Mouse (Mus musculus) heart, postnatal 10 days (tissue): ENCODE measurements around the gene Ltb. TPM values are rescaled to one million over a fixed set of nuclear protein-coding genes. Genes with fewer than 3 reads are reported as not detected.

Source experiments
- DNase-seq, 2 experiments: peaks; one replicate each; pipeline ENCODE4 v3.0.0; 2021
- intact Hi-C: fragments of 180-260 bp; cut with DNase I; formaldehyde crosslinking; loops from one replicate; pipeline ENCODE4 v1.15.1; 2025
- total RNA-seq, 2 experiments: library from RNA; stranded (reverse); gene quantifications; 2 replicates each; pipeline ENCODE4 v1.2.3; 2021

Ltb gene
- total RNA-seq, 2 experiments from 2014 or later = 0.94 to 1.2 TPM

DNA sequence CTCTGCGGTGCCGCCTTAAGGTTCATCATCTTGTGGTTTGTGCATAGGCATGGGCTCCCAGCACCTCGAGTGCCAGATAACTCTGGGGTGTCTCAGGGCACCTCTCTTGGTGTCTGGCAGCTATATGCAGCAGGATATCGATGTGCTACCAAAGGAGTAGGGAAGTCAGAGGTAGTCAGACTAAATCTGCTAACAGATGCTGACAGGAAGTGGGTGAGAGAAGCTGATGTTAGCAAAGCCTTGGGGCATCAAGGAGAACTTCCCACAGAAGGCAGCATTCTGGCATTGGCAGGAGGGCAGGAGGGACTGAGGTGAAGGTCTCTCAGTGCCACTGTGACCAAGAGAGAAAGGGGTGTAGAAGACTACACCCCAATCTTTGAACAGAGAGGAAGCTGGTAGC, 4.1 kb upstream of the Ltb start:
- no peak for DNase-seq
- intact Hi-C loops = no loop called here

- DNase-seq = no peak
- intact Hi-C loops = no loop called here
Measured at GRCm38 (mm10) chr17:35191723-35192122, 2.5 kb upstream of the Ltb start.

DNA sequence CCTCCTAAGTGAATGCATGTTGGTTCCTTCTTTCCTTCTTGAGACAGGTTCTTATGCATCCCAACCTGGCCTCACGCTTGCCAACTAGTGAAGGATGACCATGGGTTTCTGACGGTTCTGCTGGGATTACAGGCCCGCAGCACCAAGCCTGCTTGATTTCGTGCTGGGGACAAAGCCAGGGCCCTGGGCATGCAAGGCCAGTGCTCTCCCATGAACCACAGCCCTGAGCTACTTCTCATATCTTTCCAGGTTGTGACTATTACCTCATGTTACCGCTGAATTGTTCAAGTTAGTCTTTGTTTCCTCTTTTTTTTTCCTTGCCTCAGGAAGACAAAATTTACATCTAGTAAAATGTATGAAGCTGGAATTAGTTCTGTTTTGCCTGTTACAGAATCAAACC, 1.3 kb upstream of the Ltb start:
- DNase-seq = no peak
- intact Hi-C loops = no loop called here

DNA sequence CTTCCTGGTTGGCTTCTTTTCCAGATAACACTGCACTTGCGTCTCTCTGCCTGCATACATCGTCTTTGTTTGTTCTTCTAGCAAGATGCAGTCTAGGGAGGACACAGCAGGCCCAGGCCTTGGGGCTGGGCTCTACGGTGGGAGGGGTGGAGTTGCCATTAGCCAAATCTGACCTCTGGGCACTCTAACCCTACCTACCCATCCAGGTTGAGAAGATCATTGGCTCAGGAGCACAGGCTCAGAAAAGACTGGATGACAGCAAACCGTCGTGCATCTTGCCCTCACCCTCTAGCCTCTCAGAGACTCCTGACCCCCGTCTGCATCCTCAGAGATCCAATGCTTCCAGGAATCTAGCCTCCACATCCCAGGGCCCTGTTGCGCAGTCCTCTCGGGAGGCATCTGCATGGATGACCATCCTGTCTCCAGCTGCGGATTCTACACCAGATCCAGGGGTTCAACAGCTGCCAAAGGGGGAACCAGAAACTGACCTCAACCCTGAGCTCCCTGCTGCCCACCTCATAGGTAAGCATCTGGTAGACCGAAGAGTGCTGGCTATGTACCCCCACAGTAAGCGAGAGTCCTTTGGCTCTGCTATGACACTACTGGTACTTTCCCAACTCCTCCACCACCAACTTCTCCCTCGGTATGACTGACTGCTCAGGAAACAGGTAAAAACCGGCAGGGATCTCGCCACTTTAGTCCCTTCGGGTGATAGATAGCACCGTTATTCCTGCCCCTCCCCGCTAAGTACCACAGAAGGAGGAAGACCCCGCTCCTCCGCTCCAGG, 798 bp downstream of the Ltb start:
- intact Hi-C loops = loop anchor here (2.0 kb wide), 2 partner anchors 16 to 32 kb away; no protein-coding TSS in a partner anchor
- DNase-seq = no peak

- peak; percentile 85 for DNase-seq
- intact Hi-C loops = loop anchor here (2.0 kb wide), 2 partner anchors 17 to 31 kb away; no protein-coding TSS in a partner anchor
Measured at GRCm38 (mm10) chr17:35195631-35196320, 1.5 kb downstream of the Ltb start.

GRCm38 (mm10) chr17:35196321-35196641, 2.0 kb downstream of the Ltb start:
- intact Hi-C loops = no loop called here
- DNase-seq = no peak

DNA sequence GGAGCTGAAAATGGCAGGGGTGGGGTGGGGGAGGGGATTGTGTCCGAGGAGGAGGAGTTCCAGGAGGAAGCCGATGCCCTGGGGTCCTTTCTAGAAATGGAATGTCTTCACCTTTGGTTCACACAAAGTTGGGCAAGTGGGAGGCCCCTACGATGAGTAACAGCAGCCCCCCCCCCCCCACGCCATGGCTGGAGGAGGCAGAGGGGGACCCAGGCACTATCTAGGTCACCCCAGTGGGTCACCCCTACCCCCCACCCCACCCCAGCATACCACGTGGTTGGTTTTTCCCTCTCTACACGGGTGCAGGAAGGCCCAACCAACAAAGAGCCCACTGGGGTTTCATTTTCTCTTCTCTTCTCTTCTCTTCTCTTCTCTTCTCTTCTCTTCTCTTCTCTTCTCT, 2.9 kb downstream of the Ltb start:
- DNase-seq = no peak
- intact Hi-C loops = no loop called here

DNA sequence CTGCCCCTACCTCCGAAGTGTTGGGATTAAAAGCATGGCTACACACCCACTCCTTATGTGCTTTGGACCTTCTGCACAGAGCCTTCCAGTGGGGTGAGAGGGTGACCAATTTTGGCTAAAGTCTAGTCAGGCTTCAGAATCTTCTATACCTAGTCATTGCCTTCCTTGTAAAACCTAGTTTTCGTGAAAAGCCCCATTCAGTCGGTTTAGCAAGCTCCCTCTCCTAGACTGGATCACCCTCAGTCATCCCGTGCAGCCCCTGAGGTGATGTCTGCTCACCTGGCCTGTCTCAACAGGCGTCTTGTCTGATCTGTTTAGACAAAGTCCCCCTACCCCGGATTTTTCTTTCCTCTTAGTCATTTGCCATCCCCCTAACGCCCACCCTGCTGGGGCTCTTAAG, 3.8 kb downstream of the Ltb start:
- DNase-seq = no peak

GRCm38 (mm10) chr17:35198946-35199345, 4.7 kb downstream of the Ltb start:
- intact Hi-C loops = no loop called here
- no peak for DNase-seq

More for the DNA sequence above, 3.8 kb downstream of the Ltb start:
- intact Hi-C loops = no loop called here

DNA sequence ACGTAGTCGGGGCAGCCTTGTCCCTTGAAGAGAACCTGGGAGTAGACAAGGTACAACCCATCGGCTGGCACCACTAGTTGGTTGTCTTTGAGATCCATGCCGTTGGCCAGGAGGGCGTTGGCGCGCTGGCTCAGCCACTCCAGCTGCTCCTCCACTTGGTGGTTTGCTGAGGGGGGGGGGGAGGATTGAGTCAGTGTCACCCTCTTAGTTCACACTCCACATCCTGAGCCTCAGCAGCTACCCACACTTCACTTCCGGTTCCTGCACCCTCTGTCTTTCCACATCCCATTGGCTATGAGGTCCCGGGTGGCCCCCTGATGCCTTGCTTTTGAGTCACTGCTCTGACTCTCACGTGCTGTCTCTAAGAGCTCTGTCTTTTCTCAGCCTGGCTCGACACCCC, 6.2 kb downstream of the Ltb start:
- intact Hi-C loops = loop anchor here (2.0 kb wide), 1 partner anchor 18 kb away; no protein-coding TSS in a partner anchor
- DNase-seq = peak; percentile 27

DNA sequence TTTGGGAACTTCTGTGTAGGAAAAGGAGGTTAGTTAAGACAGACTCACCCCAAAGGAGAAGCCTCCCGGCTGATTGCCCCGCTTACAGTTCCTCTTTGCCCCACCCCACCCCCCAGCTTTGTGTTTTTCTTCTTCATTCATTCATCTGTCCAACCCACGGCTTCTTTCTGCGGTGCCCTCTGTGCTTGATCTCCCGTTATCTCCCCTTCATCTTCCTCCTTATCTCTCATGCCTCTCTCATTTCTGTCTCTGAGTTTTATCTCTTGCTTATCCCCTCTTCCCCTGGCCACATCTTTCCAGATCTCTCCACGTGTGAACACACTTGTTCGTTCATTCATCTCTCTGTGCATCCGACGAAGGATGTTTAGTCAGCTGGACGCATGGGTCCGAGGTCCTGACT, 6.9 kb downstream of the Ltb start:
- intact Hi-C loops = loop anchor here (2.0 kb wide), 1 partner anchor 18 kb away; no protein-coding TSS in a partner anchor
- DNase-seq = no peak

DNA sequence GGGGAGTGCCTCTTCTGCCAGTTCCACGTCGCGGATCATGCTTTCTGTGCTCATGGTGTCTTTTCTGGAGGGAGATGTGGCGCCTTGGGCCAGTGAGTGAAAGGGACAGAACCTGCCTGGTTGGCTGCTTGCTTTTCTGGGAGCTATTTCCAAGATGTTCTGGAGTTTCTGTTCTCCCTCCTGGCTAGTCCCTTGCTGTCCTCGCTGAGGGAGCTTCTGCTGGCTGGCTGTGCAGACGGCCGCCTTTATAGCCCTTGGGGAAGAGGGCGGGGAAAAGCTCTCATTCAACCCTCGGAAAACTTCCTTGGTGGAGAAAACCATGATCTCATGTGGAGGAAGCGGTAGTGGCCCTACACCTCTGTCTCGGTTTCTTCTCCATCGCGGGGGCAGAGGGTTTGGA, 7.5 kb downstream of the Ltb start, which contains the start of gene Tnf:
Tnf (minus strand) TSS at position 221 of the 400 bp plus-strand sequence.
- intact Hi-C loops = loop anchor here (2.0 kb wide), 1 partner anchor 17 kb away; no protein-coding TSS in a partner anchor
- peak; percentile 70 to 71 for DNase-seq

DNA sequence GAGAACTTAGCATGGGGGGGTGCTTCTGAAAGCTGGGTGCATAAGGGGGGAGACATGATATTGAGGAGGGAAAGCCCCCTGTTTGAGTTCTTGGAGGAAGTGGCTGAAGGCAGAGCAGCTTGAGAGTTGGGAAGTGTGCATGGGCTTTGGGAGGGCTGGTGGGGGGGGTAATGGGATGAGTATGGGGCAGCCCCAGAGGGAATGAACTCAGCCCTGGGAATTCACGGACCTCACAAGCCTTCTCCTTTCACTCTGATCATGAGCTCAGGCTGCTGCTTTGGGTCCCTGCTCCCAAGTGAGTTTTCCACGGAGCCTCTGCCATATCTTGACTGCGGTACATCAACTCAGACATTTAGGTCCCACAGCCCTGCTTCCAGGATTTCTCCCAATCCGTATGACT, 8.2 kb downstream of the Ltb start:
- intact Hi-C loops = no loop called here
- no peak for DNase-seq

GRCm38 (mm10) chr17:35204494-35205379, 10.5 kb downstream of the Ltb start, which contains the start of gene Lta:
Gene Lta, minus strand, starts transcription at chr17:35205351.
- no peak for DNase-seq
- intact Hi-C loops = no loop called here

- intact Hi-C loops = no loop called here
- DNase-seq = no peak
Measured at GRCm38 (mm10) chr17:35205380-35205769, 11.1 kb downstream of the Ltb start.

DNA sequence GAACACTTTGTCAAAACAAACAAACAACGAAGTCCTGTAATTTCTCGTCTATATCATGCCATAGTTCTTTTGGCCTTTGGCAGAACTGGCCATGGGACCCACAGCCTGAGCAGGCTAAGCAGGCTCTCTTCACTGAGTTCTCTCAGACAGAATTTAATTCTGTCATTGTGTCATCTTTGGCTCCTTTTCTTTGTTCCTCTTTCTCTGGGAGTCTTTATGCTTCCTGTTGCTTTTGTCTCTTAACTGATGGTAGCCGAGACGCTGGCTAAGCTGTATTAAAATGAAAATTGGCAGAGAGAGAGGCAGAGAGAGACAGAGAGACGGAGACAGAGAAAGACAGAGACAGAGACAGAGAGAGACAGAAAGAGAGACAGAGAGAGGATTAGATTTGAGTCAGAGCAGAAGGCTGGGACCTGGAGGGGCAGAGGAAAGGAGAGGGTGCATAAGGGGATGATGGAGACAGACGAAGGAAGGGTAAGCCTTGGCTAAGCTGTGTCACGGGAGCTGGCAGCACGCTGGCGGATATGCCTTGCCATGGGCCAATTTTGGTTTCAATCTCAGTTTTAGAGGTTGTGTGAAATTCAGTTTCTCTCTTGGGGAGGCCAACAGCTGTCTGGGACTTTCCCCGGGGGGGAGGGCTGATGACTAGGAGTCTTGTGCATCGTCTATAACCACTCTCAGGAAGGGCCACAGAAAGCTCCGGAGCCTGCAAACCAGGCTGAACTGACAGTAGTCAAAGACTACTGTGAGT, 15.7 kb downstream of the Ltb start:
- intact Hi-C loops = no loop called here
- peak; percentile 21 to 44 for DNase-seq

GRCm38 (mm10) chr17:35210593-35210992, 16.4 kb downstream of the Ltb start:
- intact Hi-C loops = no loop called here
- no peak for DNase-seq

DNA sequence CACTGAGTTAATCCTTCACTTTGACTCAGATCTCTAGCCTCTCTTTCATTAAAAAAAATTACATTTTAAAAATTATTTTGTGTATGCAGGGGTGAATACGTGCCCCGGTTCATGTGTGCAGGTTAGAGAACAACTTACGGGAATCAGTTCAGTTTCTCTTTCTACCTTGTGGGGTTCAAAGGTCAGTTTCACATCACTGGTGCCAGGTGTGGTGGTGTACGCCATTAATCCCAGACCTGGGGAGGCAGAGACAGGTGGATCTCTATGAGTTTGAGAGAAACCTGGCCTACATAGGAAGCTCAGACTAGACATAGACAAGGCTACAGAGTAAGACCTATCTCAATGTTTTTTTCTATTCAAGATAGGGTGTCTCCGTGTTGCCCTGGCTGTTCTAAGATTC, 18.8 kb downstream of the Ltb start:
- no peak for DNase-seq
- intact Hi-C loops = no loop called here

- intact Hi-C loops = loop anchor here (2.0 kb wide), 1 partner anchor 18 kb away; no protein-coding TSS in a partner anchor
- peak in 1 of 2 experiments; percentile 71 for DNase-seq
Measured at GRCm38 (mm10) chr17:35218516-35219193, 24.4 kb downstream of the Ltb start.
